Mouse (Mus musculus) thymus, postnatal 10 days (tissue): Measurements from ENCODE around the gene Smyd1.

ENCODE experiments used
- DNase-seq, 2 experiments: peaks; one replicate each; pipeline ENCODE4 v3.0.0; 2021; ENCODE audit warnings: low spot score in 2 of 2

Smyd1 gene

DNA sequence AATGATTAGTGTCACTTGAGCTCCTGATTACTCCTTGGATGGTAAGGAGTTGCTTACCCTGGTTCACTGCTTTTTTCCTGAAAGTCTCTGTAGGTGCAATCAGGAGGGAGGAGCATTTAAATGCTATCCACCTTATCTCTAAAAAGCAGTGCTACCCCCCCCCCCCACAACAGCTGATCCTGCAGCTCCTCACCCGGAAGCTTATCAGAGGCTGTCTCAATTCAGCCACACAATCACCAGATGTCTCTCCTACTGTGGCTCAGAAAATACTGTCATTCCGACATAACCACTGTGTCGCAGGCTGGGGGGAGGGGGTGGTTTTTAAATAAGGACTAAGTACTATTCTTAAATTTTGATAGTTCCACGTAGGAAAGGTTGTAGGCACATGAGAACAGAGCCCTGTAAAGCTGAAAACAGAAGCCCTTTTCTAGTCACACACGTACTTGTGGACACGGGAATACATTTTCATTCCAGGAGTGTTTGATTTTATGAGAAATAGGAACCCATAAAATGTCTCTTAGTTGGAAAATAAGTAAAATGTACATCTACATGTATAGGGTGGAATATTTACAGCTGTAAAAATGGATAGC, 61.9 kb downstream of the Smyd1 start:
- peak in 1 of 2 experiments; percentile 13 for DNase-seq

DNA sequence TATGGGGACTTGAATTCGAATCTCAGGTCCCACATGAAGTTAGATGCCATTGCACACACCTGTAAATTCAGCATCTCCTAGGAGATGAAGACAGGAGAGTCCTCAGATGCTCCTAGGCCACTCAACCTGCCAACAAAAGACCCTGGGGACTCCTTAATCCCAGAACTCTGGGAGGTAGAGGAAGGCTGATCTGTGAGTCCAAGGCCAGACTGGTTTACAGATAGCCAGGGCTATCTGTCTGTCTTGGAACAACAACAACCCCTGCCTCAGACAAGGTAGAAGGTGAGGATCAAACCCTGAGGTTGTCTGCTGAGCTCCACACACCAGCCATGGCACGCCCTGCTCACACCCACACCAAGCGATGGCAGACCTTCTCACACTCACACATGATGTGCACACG, 62.9 kb downstream of the Smyd1 start:
- DNase-seq = no peak

DNA sequence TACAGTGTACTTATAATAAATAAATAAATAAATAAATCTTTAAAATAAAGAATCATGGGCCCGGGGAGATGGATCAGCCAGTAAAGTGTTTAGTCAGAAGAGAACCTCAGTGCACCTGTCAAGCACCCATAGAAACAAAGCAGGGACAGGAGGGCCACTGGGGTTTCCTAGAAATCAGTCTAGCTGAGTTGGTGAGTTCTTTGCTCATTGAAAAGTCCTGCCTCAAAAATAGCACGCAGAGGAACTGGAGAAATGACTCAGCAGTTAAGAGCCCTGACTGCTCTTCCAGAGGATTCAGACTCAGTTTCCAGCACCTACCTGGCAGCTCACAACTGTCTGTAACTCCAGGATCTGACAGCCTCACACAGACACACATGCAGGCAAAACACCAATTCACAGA, 63.5 kb downstream of the Smyd1 start:
- no peak for DNase-seq

DNA sequence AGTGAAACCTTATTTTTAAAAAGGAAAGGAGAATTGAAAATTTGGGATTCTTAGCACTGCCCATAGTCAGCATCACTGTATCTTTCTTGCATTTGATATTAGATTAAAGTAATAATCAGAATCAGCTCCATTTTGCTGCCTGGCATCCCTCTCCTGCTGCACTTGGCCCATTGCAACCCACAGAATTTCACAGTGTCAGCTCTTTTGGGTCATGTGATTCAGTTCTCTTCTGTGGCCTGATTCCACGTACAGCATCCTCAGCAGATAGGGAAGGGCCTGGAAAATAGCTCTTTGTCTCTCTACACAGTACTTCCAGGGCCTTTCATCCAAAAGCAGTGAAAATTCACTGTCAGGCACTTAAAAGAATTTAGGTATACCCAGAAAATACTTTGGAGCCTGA, 64.7 kb downstream of the Smyd1 start:
- no peak for DNase-seq

DNA sequence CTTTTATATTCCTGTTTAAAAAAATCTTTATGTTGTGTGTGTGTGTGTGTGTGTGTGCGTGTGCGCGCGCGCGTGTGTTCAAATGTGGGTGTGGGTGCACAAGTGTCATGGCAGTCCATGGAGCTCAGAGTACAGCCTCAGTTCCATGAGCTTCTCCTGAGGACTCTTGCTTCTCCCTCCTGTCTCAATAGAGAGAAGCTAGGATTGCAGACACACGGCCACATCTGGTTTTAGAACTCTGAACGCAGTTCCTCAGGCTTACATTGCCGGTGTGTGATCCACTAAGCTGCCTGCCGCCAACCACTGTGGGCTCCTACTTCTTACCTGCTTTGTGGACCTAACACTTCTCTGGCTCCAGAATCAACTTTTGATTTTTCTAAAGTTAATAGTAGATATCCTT, 65.9 kb downstream of the Smyd1 start:
- no peak for DNase-seq

DNA sequence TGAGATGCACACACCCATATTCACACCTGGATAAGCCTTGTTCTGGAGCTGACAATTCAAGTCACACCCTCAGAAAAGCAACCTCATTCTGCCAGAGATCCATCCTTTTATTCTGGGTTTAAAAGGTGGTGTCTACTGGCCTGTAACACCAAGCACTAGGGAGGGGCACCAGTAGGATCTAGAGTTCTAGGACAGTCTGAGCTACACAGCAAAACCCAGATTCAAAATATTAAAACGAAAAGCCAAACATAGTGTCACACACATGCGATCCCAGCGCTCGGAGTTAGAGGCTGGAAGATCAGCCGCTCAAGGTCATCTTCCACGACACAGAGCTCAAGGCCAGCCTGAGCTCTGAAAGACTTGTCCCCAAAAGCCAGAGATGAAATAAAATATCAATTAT, 67.6 kb downstream of the Smyd1 start:
- no peak for DNase-seq

DNA sequence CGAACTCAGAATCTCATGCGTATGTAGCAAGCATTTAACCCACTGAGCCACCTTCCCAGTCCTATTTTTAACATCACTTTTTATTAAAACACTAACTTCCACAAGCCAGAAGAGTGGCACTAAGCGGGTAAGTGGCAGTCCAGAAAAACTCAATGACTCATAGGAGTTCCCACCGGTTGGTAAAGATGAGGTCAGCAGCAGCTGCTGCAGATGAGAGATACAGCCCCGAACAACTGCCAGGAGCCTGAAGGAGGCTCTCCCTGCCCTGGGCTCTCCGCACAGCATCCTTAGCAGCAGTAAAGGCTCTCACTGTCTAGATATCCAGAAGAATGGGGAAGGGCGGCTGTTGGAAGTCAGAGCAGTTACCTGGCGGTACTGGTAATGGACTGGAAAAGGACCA, 71.1 kb downstream of the Smyd1 start:
- DNase-seq = no peak

DNA sequence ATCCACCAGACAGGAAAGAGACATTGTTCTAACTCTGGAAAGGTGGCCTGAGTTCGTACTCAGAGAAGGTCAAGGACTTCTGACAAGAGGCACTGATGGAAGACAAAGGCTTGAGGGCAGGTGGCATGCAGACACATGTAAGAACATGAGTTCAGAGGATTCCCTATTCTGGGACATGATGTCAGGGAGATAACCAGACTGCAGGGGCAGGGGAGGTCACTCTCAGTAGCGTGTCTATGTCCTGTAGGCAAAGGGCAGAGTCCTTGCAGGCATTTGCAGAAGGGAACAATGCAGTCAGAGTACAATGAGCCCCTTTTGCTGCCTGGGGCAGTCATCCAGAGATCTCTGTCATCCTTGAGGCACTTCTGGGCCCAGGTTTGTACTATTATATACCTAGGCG, 72.4 kb downstream of the Smyd1 start:
- DNase-seq = no peak

DNA sequence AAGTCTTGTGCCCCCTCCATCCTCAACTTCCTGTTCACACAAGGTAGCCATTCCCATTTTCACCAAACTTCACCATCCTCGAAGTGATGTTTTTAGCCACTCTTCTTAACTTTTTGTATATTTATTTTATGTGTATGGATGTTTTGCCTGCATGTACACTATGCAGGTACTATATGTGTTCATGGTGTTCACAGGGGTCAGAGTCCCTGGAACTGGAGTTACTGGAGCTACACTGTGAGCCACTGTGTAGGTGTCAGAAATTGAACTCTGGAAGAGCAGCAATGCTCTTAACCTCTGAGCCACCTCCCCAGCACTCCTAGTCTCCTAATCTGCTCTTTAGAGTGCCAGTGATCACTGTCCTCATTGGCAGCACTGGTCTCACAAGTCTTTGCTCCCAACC, 73.6 kb downstream of the Smyd1 start:
- no peak for DNase-seq

DNA sequence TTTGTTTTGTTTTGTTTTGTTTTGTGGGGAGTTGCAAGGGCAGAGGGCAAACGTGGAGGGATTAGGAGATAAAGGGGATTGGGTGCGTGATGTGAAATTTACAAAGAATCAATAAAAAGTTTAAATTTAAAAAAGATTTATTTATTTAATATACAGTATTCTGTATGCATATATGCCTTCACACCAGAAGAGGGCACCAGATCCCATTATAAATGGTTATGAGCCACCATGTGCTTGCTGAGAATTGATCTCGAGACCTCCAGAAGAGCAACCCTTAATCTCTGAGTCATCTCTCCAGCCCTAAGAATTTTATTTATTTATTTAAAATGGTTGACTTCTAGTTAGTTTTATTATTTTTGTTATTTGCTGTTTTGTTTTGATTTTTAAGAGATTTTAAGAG, 78.8 kb downstream of the Smyd1 start:
- DNase-seq = no peak

DNA sequence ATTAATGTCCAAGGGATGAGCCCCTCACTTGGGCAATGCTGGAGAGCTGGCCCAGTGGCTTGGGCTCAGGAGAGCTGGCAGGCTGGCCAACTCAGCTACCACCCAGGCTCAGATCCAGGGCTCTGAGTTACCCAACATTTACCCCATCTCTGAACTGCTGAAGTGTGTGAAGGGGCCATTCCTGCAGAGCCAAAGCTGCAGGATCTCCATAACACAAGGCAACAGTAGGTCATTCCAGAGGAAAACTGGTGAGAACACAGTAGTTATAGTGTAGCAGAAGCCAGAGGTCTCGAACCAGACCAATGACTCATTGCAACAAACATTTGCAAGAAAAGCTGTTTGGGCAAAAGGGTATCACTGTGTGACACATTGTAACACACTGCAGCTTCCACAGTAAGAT, 79.2 kb downstream of the Smyd1 start:
- no peak for DNase-seq

DNA sequence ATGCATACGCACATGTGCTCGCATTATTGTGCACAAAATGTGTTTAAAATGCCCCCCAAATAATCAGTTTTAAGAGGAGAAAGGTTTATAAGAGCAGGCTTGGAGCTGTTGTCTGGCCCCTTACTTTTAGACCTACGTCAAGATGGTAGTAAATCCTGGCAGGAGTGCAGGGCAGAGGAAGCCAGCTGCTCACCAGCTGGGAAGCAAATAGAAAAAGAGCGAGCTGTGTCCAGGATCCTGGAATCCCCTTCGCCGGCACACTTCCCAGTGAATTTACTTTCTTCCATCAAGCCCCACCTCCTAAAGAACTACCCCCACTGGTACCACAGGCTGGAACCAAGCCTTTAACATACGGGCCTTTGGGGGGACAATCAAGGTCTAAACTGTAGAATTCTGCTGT, 81.2 kb downstream of the Smyd1 start:
- DNase-seq = no peak

DNA sequence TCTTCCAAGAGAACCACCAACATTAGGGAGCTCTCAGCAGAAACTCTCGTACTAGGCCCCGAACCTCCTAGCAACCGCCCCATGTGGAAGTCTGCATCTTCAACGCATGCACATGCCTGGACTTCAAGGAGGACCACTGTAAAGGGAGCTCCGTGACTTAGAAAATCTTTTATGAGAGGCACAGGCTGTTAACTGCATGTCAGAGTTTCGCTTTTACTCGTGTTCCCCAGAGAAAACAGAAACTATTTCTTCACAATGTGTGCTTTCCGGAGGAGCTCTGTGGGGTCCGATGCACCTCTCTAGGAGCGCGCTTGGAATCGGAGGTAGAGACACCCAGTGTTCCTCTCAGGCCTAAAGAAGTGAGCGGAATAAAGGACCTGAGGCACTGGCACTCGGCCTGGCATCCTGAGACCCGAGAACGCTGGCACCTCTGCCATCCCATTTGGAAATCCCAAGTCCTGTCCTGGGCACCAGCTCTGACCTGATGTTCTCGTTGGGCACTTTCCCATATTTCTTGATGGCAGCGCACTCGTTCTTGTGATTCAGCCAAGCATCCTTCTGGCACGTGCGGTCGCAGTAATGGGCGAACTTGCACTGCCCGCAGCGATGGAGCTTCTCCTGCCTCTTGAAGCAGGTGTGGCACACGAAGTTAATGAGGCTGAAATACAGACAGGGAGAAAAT, 82.8 kb downstream of the Smyd1 start:
- no peak for DNase-seq

DNA sequence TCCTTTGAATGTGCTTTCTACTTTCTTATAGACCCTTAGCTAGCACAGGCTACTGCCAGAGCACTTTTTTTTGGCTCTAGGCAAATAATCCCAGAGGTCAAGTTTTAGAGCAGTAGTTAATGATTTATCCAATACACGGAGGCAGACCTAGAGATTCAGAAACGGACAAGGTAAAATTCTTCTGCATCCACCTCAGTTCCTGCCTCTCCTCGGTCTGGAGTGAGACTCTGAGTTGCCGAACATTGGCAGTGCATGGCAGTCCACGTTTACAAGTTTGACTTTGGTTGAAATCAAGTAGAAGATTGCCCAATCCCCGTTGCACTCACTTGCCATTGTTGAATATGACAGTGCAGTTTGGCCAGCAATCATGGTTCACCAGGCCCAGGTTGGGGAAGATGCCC, 85.0 kb downstream of the Smyd1 start:
- no peak for DNase-seq

DNA sequence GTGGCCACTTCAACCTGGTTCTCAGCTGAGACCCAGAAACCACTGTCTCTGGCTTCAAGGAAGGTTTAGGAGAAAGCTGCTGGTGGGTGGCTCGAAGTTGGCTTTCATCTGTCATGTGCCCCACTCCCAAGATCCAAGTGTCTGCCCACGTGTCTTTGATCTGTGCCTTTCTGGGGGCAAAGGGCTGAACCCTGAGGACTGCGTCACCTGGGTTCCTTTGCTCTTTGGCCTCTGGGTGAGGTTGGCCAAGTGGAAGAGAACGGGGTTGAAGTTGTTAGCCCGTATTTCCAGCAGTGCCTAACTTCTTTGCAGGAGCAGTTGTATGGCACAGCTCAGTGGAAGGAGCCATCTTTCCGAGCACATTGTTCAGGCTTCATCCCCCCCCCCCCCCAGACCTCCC, 85.5 kb downstream of the Smyd1 start:
- no peak for DNase-seq

DNA sequence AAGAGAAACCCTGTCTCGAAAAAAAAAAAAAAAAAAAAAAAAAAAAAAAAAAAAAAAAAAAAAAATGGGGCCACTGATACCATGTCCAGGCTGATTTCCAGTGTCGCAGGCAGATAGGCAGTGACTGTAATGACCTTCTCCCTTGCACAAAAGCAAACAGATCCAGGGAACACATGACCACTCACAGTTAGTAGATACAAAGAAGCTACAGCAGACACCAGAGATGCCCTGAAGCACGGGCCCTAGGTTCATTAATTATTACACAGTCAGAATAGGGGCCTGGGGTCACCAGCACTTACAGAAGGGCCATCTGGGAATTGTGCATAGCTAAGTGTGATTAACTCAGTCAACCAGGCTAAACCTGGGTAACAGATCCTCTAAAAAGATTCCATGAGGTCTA, 86.1 kb downstream of the Smyd1 start:
- DNase-seq = no peak

DNA sequence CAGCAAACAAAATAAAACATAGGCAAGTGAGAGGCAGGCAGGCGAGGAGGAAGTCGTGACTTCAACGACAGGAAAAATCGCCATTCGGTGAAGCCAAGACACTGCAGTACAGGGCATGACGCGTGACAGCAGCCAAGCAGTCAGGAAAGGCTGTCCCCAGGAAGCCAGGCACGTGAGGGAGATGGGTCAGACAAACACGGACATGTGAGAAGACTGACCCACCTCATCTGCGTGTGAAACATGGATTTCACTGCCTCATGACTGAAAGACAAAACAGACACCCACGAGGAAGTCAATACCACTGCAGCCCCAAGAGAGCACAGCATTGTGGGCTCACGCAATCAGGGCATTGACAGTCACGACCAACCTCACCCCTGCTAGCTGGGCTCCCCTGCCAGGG, 86.9 kb downstream of the Smyd1 start:
- DNase-seq = no peak

DNA sequence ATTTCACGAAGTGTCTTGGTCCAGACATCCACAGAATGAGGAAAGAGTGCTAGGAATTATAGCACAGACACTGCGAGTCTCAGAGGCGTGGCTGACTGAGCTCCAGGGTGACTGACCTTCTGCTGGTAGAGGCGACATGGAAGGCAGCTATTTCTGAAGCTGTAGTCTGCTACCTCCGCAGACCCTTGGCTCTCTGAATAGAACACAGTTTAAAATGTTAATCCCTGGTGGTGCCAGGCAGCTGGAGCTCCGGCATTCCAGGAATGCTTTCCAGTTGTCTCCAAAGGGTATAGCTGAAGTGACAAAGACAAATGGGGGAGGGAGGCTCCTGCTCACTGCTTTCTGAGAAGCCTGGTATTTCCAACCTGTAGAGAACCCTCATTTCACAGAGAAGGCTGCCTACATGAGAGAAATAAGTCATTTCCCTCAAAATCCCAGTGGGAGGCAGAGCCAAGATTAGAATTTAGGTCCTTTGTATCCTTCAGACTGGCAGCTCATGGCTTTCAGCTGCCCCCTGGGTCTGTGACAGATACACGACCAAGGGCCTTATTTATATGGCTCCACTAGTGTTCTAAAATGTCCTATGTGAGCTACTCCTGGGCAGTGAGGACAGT, 94.8 kb downstream of the Smyd1 start:
- DNase-seq = no peak

DNA sequence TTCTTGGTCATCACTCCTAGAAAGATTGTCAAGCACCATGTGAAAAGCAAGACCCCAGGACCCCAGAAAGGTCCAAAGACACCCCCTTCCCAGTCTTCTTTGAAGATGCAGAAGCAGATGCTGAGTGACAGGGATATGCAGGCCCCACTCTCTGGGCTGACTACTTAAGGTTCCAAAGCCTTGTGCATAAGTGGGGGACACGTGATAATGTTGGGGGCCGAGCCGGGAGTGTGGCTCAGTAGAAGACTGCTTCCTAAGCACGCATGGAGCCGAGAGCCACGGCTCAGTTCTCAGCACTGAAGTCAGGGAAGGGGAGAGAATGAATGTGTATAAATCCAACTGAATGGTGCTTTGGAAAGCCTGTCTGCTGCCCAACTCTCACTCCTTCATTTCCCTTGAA, 95.5 kb downstream of the Smyd1 start:
- DNase-seq = no peak

DNA sequence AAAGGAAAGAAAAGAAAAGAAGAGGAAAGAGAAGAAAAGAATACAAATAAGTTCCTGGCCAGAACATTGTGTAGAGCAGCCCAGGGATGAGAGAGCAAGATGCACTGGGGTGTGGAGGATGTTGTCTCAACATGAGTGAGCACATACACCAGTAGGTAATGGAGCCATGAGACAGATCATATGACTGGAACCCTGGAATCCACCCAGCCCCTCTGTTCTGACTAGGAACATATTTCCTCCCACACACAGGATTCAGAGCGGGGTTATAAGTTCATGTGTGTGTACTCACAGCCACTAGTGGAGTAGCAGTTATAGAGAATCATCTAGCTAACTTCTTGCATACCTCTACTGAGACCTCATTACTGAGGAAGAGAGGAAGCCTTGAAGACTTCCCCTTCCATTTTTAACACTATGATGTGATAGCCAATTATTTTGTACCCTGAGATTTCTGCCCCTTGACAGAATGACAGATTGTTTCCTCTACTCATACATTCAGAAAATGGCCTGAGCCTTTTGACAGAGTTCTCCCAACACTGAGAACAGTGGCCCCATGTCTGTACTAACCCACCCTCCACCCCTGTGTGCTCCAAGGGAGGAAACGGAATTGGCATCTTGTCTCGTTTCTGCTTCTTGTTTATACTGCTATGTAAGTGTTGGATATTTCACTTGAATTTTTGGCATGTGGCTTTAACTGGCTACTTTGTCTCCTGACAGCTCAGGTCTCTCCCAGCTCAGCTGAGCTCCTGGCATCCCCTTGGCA, 97.7 kb downstream of the Smyd1 start:
- no peak for DNase-seq

DNA sequence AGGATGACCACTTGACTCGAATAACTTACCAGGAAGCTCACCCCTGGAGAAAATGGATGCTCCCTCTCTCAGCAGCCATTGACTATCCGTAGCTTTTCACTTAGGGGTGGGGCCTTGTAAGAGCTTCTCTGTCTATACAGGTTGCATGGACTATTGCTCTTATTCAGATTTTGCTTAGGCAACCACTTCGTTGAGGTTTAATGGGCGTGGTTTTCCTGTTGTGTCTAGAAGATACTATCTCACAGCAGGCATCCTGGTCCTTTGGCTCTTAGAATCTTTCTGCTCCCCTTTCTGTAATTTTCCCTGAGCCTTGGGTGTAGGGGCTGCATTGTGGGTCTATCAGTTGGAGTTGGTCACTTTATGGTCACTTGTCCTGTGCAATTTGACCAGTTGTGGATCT, 100.5 kb downstream of the Smyd1 start:
- DNase-seq = no peak

DNA sequence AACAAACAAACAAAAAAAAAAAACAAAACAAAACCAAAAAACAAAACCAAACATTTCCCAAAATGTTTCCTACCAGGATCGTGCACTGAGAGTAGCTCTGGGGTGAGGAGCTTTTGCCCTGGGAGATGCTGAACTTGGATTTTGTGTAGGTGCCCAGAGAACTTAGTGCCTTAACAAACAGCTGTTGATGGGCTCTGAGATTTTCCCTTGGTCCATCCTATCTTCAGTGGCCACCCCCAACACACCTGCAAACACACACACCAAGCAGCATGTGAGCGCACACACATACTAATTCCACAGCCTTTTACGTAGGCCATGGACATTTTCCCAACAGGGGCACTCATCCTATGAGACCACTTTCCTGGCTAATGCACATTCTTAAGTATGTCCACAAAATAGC, 109.6 kb downstream of the Smyd1 start:
- no peak for DNase-seq

DNA sequence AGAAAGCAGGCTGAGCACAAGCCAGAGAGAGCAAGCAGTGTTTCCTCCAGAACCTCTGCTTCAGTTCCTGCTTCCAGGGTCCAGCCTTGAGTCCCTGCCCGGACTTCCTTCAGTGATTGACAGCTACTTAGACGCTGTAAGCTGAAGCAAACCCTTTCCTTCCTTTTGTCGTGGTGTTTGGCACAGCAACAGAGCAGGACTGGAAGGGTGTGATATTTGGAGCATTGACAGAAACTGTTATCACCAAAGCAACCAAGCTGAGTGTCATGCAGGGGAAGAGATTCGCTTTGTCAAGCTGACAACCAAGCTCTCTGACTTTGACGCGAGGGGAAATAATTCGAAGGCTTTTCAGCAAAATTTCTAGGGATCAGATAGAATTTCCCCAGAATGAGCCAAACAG, 110.1 kb downstream of the Smyd1 start:
- DNase-seq = no peak
